10 mouse cellular contexts compared by ENCODE assay signal in genomic region chr4:156084096-156084879, GRCm38 (mm10). TPM values are rescaled to one million over a fixed set of nuclear protein-coding genes. Genes with fewer than 3 reads are reported as not detected.
DNase-seq lines count a peak whose midpoint lies in the region; ATAC-seq and TF ChIP-seq lines count a peak whose summit lies in the region.
"Had no signal": no experiment of that assay in that cellular context is flagged by ENCODE, and none has a peak within 500 bp of the region (broad histone marks: within the 10 kb centered on the region; RNA-seq: fewer than 3 reads in every experiment).

No protein-coding gene starts in this region.

- no peak for TF ChIP-seq CTCF in kidney, postnatal 0 days (IDR thresholded peaks at IDR 0.05; ENCODE audit: low read depth)

- no peak for ATAC-seq in liver, embryonic 11.5 days (replicated peaks; ENCODE audit: low FRiP score)
- no peak for ATAC-seq in liver, embryonic 12.5 days
- ATAC-seq in intestine, embryonic 16.5 days = peak; percentile 43; the same call in 1 of the 2 replicates
- ATAC-seq in kidney, postnatal 0 days (replicated peaks; ENCODE audit: low FRiP score, low read depth) = no peak
- ATAC-seq in stomach, embryonic 16.5 days (ENCODE audit: insufficient read depth, low FRiP score) = peak; percentile 73

- DNase-seq in liver, embryonic 11.5 days (ENCODE audit: low spot score) = no peak
- peak; percentile 68 for DNase-seq in kidney, postnatal 0 days (ENCODE audit: low spot score)
- DNase-seq in right cerebral cortex, postnatal 36 days (ENCODE audit: low spot score in 2 of 2) = no peak
- DNase-seq in frontal cortex, postnatal 25 days (ENCODE audit: low spot score in 2 of 2) = no peak
- no peak for DNase-seq in frontal cortex, postnatal 14 days (ENCODE audit: low spot score in 2 of 2)
- DNase-seq: cerebellum, adult 18-20 months had no signal

- no peak overlapping the region for H3K4me2 ChIP-seq in liver, embryonic 11.5 days
- no peak overlapping the region for H3K4me2 ChIP-seq in liver, embryonic 12.5 days
- H3K4me2 ChIP-seq in intestine, embryonic 16.5 days (ENCODE audit: low read depth, low read length) = peak overlapping the region; percentile 23
- peak overlapping the region; percentile 48 for H3K4me2 ChIP-seq in kidney, postnatal 0 days (ENCODE audit: low read length)
- 0 out of 2 replicates have a peak overlapping the region, but pooled peaks have one; percentile 9 for H3K4me2 ChIP-seq in stomach, embryonic 16.5 days (ENCODE audit: low read depth, low read length)
- H3K4me2 ChIP-seq: limb, embryonic 12.5 days had no signal

- H3K9me3 ChIP-seq in liver, embryonic 11.5 days (ENCODE audit: control insufficient read depth, low read length) = no peaks in the 10 kb centered on the region
- no peaks in the 10 kb centered on the region for H3K9me3 ChIP-seq in liver, embryonic 12.5 days (replicated peaks)
- no peaks in the 10 kb centered on the region for H3K9me3 ChIP-seq in intestine, embryonic 16.5 days (ENCODE audit: control insufficient read depth, low read length)
- H3K9me3 ChIP-seq in kidney, postnatal 0 days (replicated peaks; ENCODE audit: low read length) = no peaks in the 10 kb centered on the region
- H3K9me3 ChIP-seq in stomach, embryonic 16.5 days (replicated peaks; ENCODE audit: control insufficient read depth, low read length) = no peaks in the 10 kb centered on the region
- H3K9me3 ChIP-seq: limb, embryonic 12.5 days had no signal

- peaks cover 4% of the 10 kb centered on the region; the same call in 1 of the 2 replicates for H3K4me1 ChIP-seq in liver, embryonic 11.5 days (replicated peaks; ENCODE audit: control insufficient read depth, insufficient read depth, low read length)
- H3K4me1 ChIP-seq in liver, embryonic 12.5 days = 0 out of 2 replicates have a peak, but pooled peaks cover 10% of the 10 kb centered on the region
- H3K4me1 ChIP-seq in intestine, embryonic 16.5 days (ENCODE audit: control insufficient read depth, insufficient read depth, low read length) = peaks cover 9% of the 10 kb centered on the region; the same call in 1 of the 2 replicates
- peaks cover 17% of the 10 kb centered on the region; the same call in 1 of the 2 replicates for H3K4me1 ChIP-seq in kidney, postnatal 0 days (replicated peaks; ENCODE audit: insufficient read depth, low read length)
- H3K4me1 ChIP-seq in stomach, embryonic 16.5 days (ENCODE audit: control insufficient read depth, insufficient read depth, low read length) = peaks cover 10% of the 10 kb centered on the region

- no peak overlapping the region for H3K9ac ChIP-seq in liver, embryonic 11.5 days (ENCODE audit: low read depth, low read length)
- H3K9ac ChIP-seq in liver, embryonic 12.5 days = no peak overlapping the region
- peak overlapping the region; percentile 49 for H3K9ac ChIP-seq in intestine, embryonic 16.5 days (ENCODE audit: low read depth, low read length)
- H3K9ac ChIP-seq in kidney, postnatal 0 days (ENCODE audit: low read depth, low read length) = peak overlapping the region; percentile 54; the same call in 1 of the 2 replicates
- H3K9ac ChIP-seq in stomach, embryonic 16.5 days (ENCODE audit: low read length) = no peak overlapping the region; the same call in 1 of the 2 replicates
- H3K9ac ChIP-seq: limb, embryonic 12.5 days had no signal

- 0 out of 2 replicates have a peak overlapping the region, but pooled peaks have one; percentile 33 for H3K27ac ChIP-seq in liver, embryonic 11.5 days (ENCODE audit: low read depth, low read length)
- H3K27ac ChIP-seq in liver, embryonic 12.5 days = no peak overlapping the region; the same call in 1 of the 2 replicates
- H3K27ac ChIP-seq in intestine, embryonic 16.5 days (ENCODE audit: low read length) = peak overlapping the region; percentile 81
- H3K27ac ChIP-seq in kidney, postnatal 0 days = peak overlapping the region; percentile 93
- peak overlapping the region; percentile 82 for H3K27ac ChIP-seq in stomach, embryonic 16.5 days (ENCODE audit: low read length)
- H3K27ac ChIP-seq: limb, embryonic 12.5 days had no signal

- WGBS in liver, embryonic 11.5 days = 70% methylated on average over 9 of the region's 9 CpGs
- 70% methylated on average over 9 of the region's 9 CpGs for WGBS in liver, embryonic 12.5 days (ENCODE audit: insufficient replicate concordance)
- WGBS in intestine, embryonic 16.5 days = 53% methylated on average over 9 of the region's 9 CpGs
- 44% methylated on average over 9 of the region's 9 CpGs for whole genome bisulfite sequencing in kidney, postnatal 0 days
- 54% methylated on average over 9 of the region's 9 CpGs for WGBS in stomach, embryonic 16.5 days

- no peaks in the 10 kb centered on the region for H3K27me3 ChIP-seq in liver, embryonic 11.5 days (replicated peaks; ENCODE audit: control insufficient read depth, insufficient read depth, low read length)
- H3K27me3 ChIP-seq in liver, embryonic 12.5 days (replicated peaks) = no peaks in the 10 kb centered on the region
- H3K27me3 ChIP-seq in intestine, embryonic 16.5 days (replicated peaks; ENCODE audit: control insufficient read depth, insufficient read depth, low read length) = no peaks in the 10 kb centered on the region
- no peaks in the 10 kb centered on the region for H3K27me3 ChIP-seq in kidney, postnatal 0 days (ENCODE audit: insufficient read depth, low read length)
- H3K27me3 ChIP-seq in stomach, embryonic 16.5 days (ENCODE audit: control insufficient read depth, insufficient read depth, low read length) = no peaks in the 10 kb centered on the region
- H3K27me3 ChIP-seq: limb, embryonic 12.5 days had no signal

- no peak overlapping the region for H3K4me3 ChIP-seq in liver, embryonic 11.5 days (ENCODE audit: low read depth, low read length)
- no peak overlapping the region for H3K4me3 ChIP-seq in liver, embryonic 12.5 days
- no peak overlapping the region for H3K4me3 ChIP-seq in intestine, embryonic 16.5 days (ENCODE audit: low read length)
- peak overlapping the region; percentile 21 for H3K4me3 ChIP-seq in kidney, postnatal 0 days (replicated peaks; ENCODE audit: low read depth, low read length)
- no peak overlapping the region for H3K4me3 ChIP-seq in stomach, embryonic 16.5 days (replicated peaks; ENCODE audit: low read length)
- H3K4me3 ChIP-seq: limb, embryonic 12.5 days had no signal

- no peaks in the 10 kb centered on the region for H3K36me3 ChIP-seq in liver, embryonic 11.5 days (ENCODE audit: control insufficient read depth, insufficient read depth, low read length)
- H3K36me3 ChIP-seq in liver, embryonic 12.5 days = no peaks in the 10 kb centered on the region
- no peaks in the 10 kb centered on the region for H3K36me3 ChIP-seq in intestine, embryonic 16.5 days (ENCODE audit: control insufficient read depth, insufficient read depth, low read length)
- H3K36me3 ChIP-seq in kidney, postnatal 0 days (ENCODE audit: insufficient read depth, low read length) = no peaks in the 10 kb centered on the region
- no peaks in the 10 kb centered on the region for H3K36me3 ChIP-seq in stomach, embryonic 16.5 days (ENCODE audit: control insufficient read depth, insufficient read depth, low read length)
- H3K36me3 ChIP-seq: limb, embryonic 12.5 days had no signal

RNA-seq across cellular contexts. Expression of gene Ttll10, which starts 25.1 kb away (rescaled TPM):
- polyA plus RNA-seq in liver, embryonic 11.5 days (2014; fragmentation: Nextera tagmentation; extraction: Ambion mirVana) = 0.12 and 0.56 TPM in 2 replicates
- polyA plus RNA-seq in liver, embryonic 12.5 days (2016; fragmentation: Nextera tagmentation; extraction: Ambion mirVana) = 0.07 and 0.15 TPM in 2 replicates
- polyA plus RNA-seq in intestine, embryonic 16.5 days (2015; fragmentation: Nextera tagmentation; extraction: Ambion mirVana) = 4.2 and 4.7 TPM in 2 replicates
- polyA plus RNA-seq in kidney, postnatal 0 days (2015; fragmentation: Nextera tagmentation; extraction: Ambion mirVana) = 5.6 and 6.0 TPM in 2 replicates
- polyA plus RNA-seq in stomach, embryonic 16.5 days (2015; fragmentation: Nextera tagmentation; extraction: Ambion mirVana) = 4.6 and 5.0 TPM in 2 replicates

RNA-seq across cellular contexts. Expression of gene 9430015G10Rik, which starts 25.5 kb away (rescaled TPM):
- 34.5 and 39.4 TPM in 2 replicates for polyA plus RNA-seq in liver, embryonic 11.5 days (2014; fragmentation: Nextera tagmentation; extraction: Ambion mirVana)
- polyA plus RNA-seq in liver, embryonic 12.5 days (2016; fragmentation: Nextera tagmentation; extraction: Ambion mirVana) = 19.6 and 20.3 TPM in 2 replicates
- 21.4 and 22.3 TPM in 2 replicates for polyA plus RNA-seq in intestine, embryonic 16.5 days (2015; fragmentation: Nextera tagmentation; extraction: Ambion mirVana)
- polyA plus RNA-seq in kidney, postnatal 0 days (2015; fragmentation: Nextera tagmentation; extraction: Ambion mirVana) = 11.8 and 15.3 TPM in 2 replicates
- 26.8 and 32.3 TPM in 2 replicates for polyA plus RNA-seq in stomach, embryonic 16.5 days (2015; fragmentation: Nextera tagmentation; extraction: Ambion mirVana)

RNA-seq across cellular contexts. Expression of gene Rnf223, which starts 46.0 kb away (rescaled TPM):
- polyA plus RNA-seq in liver, embryonic 11.5 days (2014; fragmentation: Nextera tagmentation; extraction: Ambion mirVana) = 0.16 and 0.30 TPM in 2 replicates
- 0.06 and 0.19 TPM in 2 replicates for polyA plus RNA-seq in liver, embryonic 12.5 days (2016; fragmentation: Nextera tagmentation; extraction: Ambion mirVana)
- polyA plus RNA-seq in intestine, embryonic 16.5 days (2015; fragmentation: Nextera tagmentation; extraction: Ambion mirVana) = 0.09 and 0.10 TPM in 2 replicates
- 0.17 and 0.27 TPM in 2 replicates for polyA plus RNA-seq in kidney, postnatal 0 days (2015; fragmentation: Nextera tagmentation; extraction: Ambion mirVana)
- polyA plus RNA-seq in stomach, embryonic 16.5 days (2015; fragmentation: Nextera tagmentation; extraction: Ambion mirVana) = 1.1 and 1.9 TPM in 2 replicates

RNA-seq across cellular contexts. Expression of gene Tnfrsf18, which starts 58.3 kb away (rescaled TPM):
- 0.92 and 1.0 TPM in 2 replicates for polyA plus RNA-seq in liver, embryonic 11.5 days (2014; fragmentation: Nextera tagmentation; extraction: Ambion mirVana)
- polyA plus RNA-seq in liver, embryonic 12.5 days (2016; fragmentation: Nextera tagmentation; extraction: Ambion mirVana) = 0.77 and 0.99 TPM in 2 replicates
- 1.0 and 1.4 TPM in 2 replicates for polyA plus RNA-seq in intestine, embryonic 16.5 days (2015; fragmentation: Nextera tagmentation; extraction: Ambion mirVana)
- polyA plus RNA-seq in kidney, postnatal 0 days (2015; fragmentation: Nextera tagmentation; extraction: Ambion mirVana) = 1.3 TPM in 2 replicates
- 2.4 and 3.1 TPM in 2 replicates for polyA plus RNA-seq in stomach, embryonic 16.5 days (2015; fragmentation: Nextera tagmentation; extraction: Ambion mirVana)

Comparison
In these comparisons a context has a peak if more than half of its experiments do, and no peak if none do; other contexts are left out.
1. ATAC-seq: peak in intestine, embryonic 16.5 days (single experiment) and stomach, embryonic 16.5 days (single experiment); none in liver, embryonic 11.5 days (single experiment), liver, embryonic 12.5 days (single experiment) and kidney, postnatal 0 days (single experiment).
2. H3K4me2 ChIP-seq: peak in intestine, embryonic 16.5 days (single experiment), kidney, postnatal 0 days (single experiment) and stomach, embryonic 16.5 days (single experiment); none in liver, embryonic 11.5 days (single experiment) and liver, embryonic 12.5 days (single experiment).
3. H3K9ac ChIP-seq: peak in intestine, embryonic 16.5 days (single experiment) and kidney, postnatal 0 days (single experiment); none in liver, embryonic 11.5 days (single experiment), liver, embryonic 12.5 days (single experiment) and stomach, embryonic 16.5 days (single experiment).